Mouse (Mus musculus) intestine, embryonic 14.5 days (tissue): ENCODE results near the gene Gm6337. TPM values are rescaled to one million over a fixed set of nuclear protein-coding genes. Genes with fewer than 3 reads are reported as not detected.
A peak's percentile ranks its signal among the peaks of the same experiment; 100 is the strongest.
"Not testable (repeated sequence)": the region's sequence is repeated elsewhere in the genome, so short reads cannot be mapped to it uniquely, and the experiment has no call there.

Experiments
- ATAC-seq: fragments of 200-750 bp; cut with Nextera tagmentation; replicated peaks from 2 replicates; pipeline ENCODE4 v1.8.0; 2017; ENCODE audit warnings: low read depth, moderate number of reproducible peaks, moderate TSS enrichment, moderate library complexity; ENCODE audit not compliant: low FRiP score, low TSS enrichment
- DNase-seq: peaks from one replicate; pipeline ENCODE4 v3.0.0-alpha.2; 2018; ENCODE audit warnings: low spot score
- H3K27ac ChIP-seq: fragments of 300-500 bp; sonication (generic); 2 replicates; pipeline ENCODE4 v1.5.1; 2014; ENCODE audit warnings: low read depth, mild to moderate bottlenecking, control low read depth
- H3K27me3 ChIP-seq: fragments of 300-500 bp; sonication (generic); replicated peaks from 2 replicates; pipeline ENCODE4 v1.6.1; 2014; ENCODE audit warnings: low read length, control low read depth; ENCODE audit not compliant: control insufficient read depth, insufficient read depth
- H3K36me3 ChIP-seq: fragments of 300-500 bp; sonication (generic); 2 replicates; pipeline ENCODE4 v1.6.1; 2014; ENCODE audit warnings: low read length, control low read depth; ENCODE audit not compliant: control insufficient read depth, insufficient read depth
- H3K4me1 ChIP-seq: fragments of 300-500 bp; sonication (generic); replicated peaks from 2 replicates; pipeline ENCODE4 v1.6.1; 2014; ENCODE audit warnings: low read length, control low read depth, mixed read lengths; ENCODE audit not compliant: control insufficient read depth, insufficient read depth
- H3K4me2 ChIP-seq: fragments of 300-500 bp; sonication (generic); 2 replicates; pipeline ENCODE4 v1.6.1; 2014; ENCODE audit warnings: low read length
- H3K4me3 ChIP-seq: fragments of 300-500 bp; sonication (generic); 2 replicates; pipeline ENCODE4 v1.5.1; 2014; ENCODE audit warnings: low read depth, low read length, control low read depth, mixed read lengths
- H3K9ac ChIP-seq: fragments of 300-500 bp; sonication (generic); 2 replicates; pipeline ENCODE4 v1.6.1; 2014; ENCODE audit warnings: mild to moderate bottlenecking, low read length
- H3K9me3 ChIP-seq: fragments of 300-500 bp; sonication (generic); 2 replicates; pipeline ENCODE4 v1.6.1; 2016; ENCODE audit warnings: low read length, control low read depth; ENCODE audit not compliant: control insufficient read depth
- WGBS: fragments of 180-500 bp; shearing (Covaris S2); extraction: QIAGEN DNeasy Blood & Tissue Kit; methylation state at CpG from one replicate; pipeline ENCODE4 v1.1.7; 2014; 5-methylcytosine and 5-hydroxymethylcytosine counted together
- polyA plus RNA-seq: library from polyadenylated mRNA; unstranded; fragments of >200 nt; fragmentation: Nextera tagmentation; extraction: Ambion mirVana; gene quantifications from 2 replicates; pipeline ENCODE4 v1.2.1, GENCODE M21; 2014

Gm6337 gene
- not detected in 2 replicates for polyA plus RNA-seq

- not testable (repeated sequence) for H3K27ac ChIP-seq, H3K9me3 ChIP-seq, H3K4me2 ChIP-seq, H3K27me3 ChIP-seq, H3K4me3 ChIP-seq, H3K4me1 ChIP-seq, H3K9ac ChIP-seq, ATAC-seq, H3K36me3 ChIP-seq, DNase-seq
- WGBS: 92% methylated on average over 2 of the region's 4 CpGs
Observed at GRCm38 (mm10) chr14:6058167-6058566, at the start of gene Gm6337. Gm6337 (minus strand) TSS chr14:6058267.

- DNase-seq: peak; percentile 48
- not testable (repeated sequence) for H3K27ac ChIP-seq, H3K9me3 ChIP-seq, ATAC-seq, H3K36me3 ChIP-seq, H3K9ac ChIP-seq, H3K27me3 ChIP-seq, H3K4me1 ChIP-seq
- H3K4me2 ChIP-seq: peak overlapping the region; percentile 43
- 9% methylated on average over 8 of the region's 9 CpGs for WGBS
- peak overlapping the region; percentile 28; the same call in 1 of the 2 replicates for H3K4me3 ChIP-seq
Observed at GRCm38 (mm10) chr14:6107500-6107899, 49.4 kb upstream of the Gm6337 start.

GRCm38 (mm10) chr14:6093842-6094241 is 35.8 kb upstream of the Gm6337 start, which contains the start of gene Gm8206:
Gm8206 (minus strand) TSS chr14:6093942.
- H3K4me1 ChIP-seq, ATAC-seq, H3K4me3 ChIP-seq, H3K36me3 ChIP-seq, H3K9ac ChIP-seq, H3K4me2 ChIP-seq, H3K27ac ChIP-seq, H3K9me3 ChIP-seq, DNase-seq, H3K27me3 ChIP-seq: not testable (repeated sequence)
- WGBS: 79% methylated on average over 2 of the region's 3 CpGs

Other genes starting within 250 kb of the Gm6337 start
- gene Gm3424, start 227.9 kb downstream of the Gm6337 start, polyA plus RNA-seq: not detected in 2 replicates
- gene Gm8237, start 177.9 kb downstream of the Gm6337 start, polyA plus RNA-seq: not detected in 2 replicates
- gene Gm3248, start 96.5 kb downstream of the Gm6337 start, polyA plus RNA-seq: 0.64 and 1.0 TPM in 2 replicates
- not detected in 2 replicates for gene Gm3453, start 79.1 kb downstream of the Gm6337 start, polyA plus RNA-seq
- gene Gm8206, start 35.7 kb upstream of the Gm6337 start, polyA plus RNA-seq: 0.99 and 1.3 TPM in 2 replicates
- gene Gm3468, start 50.4 kb upstream of the Gm6337 start, polyA plus RNA-seq: 2.7 and 3.3 TPM in 2 replicates
- not detected in 2 replicates for gene Gm3476, start 67.5 kb upstream of the Gm6337 start, polyA plus RNA-seq
- not detected in 2 replicates for gene Gm21560, start 161.0 kb upstream of the Gm6337 start, polyA plus RNA-seq
- 2.1 and 2.4 TPM in 2 replicates for gene Gm3411, start 229.0 kb upstream of the Gm6337 start, polyA plus RNA-seq
- not detected in 2 replicates for gene Gm21103, start 246.6 kb upstream of the Gm6337 start, polyA plus RNA-seq